Mouse (Mus musculus) fat pad, adult 2 months (tissue): ENCODE data around the gene Rnf24.
"Not testable (repeated sequence)": the region's sequence is repeated elsewhere in the genome, so short reads cannot be mapped to it uniquely, and the experiment has no call there.

ENCODE experiments used
- DNase-seq: peaks from one replicate; pipeline ENCODE4 v3.0.0-alpha.2; 2011; ENCODE audit warnings: low read depth, low spot score; ENCODE audit errors: extremely low read depth

Rnf24 gene

GRCm38 (mm10) chr2:131345556-131345955 lies 7.1 kb downstream of the Rnf24 start:
- DNase-seq, result peak; percentile 85

- no peak for DNase-seq
Measured at GRCm38 (mm10) chr2:131344449-131344848, 8.2 kb downstream of the Rnf24 start.

- DNase-seq, result no peak
Measured at GRCm38 (mm10) chr2:131337602-131338001, 15.1 kb downstream of the Rnf24 start.

GRCm38 (mm10) chr2:131330548-131330947 lies 22.1 kb downstream of the Rnf24 start:
- DNase-seq, result no peak

- no peak for DNase-seq
Measured at GRCm38 (mm10) chr2:131328981-131329380, 23.7 kb downstream of the Rnf24 start.

- DNase-seq, result no peak
Measured at GRCm38 (mm10) chr2:131326044-131326443, 26.6 kb downstream of the Rnf24 start.

GRCm38 (mm10) chr2:131323675-131324074 lies 29.0 kb downstream of the Rnf24 start:
- no peak for DNase-seq

- DNase-seq, result not testable (repeated sequence)
Measured at GRCm38 (mm10) chr2:131321192-131321591, 31.5 kb downstream of the Rnf24 start.

GRCm38 (mm10) chr2:131319401-131319800 lies 33.3 kb downstream of the Rnf24 start:
- no peak for DNase-seq

GRCm38 (mm10) chr2:131316167-131316566 lies 36.5 kb downstream of the Rnf24 start:
- DNase-seq, result no peak

- no peak for DNase-seq
Measured at GRCm38 (mm10) chr2:131309296-131309695, 43.4 kb downstream of the Rnf24 start.

GRCm38 (mm10) chr2:131307822-131308221 lies 44.9 kb downstream of the Rnf24 start:
- DNase-seq, result peak; percentile 87

GRCm38 (mm10) chr2:131307391-131307790 lies 45.3 kb downstream of the Rnf24 start:
- DNase-seq, result no peak

- not testable (repeated sequence) for DNase-seq
Measured at GRCm38 (mm10) chr2:131305226-131305625, 47.5 kb downstream of the Rnf24 start.

- DNase-seq, result no peak
Measured at GRCm38 (mm10) chr2:131304497-131304896, 48.2 kb downstream of the Rnf24 start.

- no peak for DNase-seq
Measured at GRCm38 (mm10) chr2:131301635-131302034, 51.1 kb downstream of the Rnf24 start.

- DNase-seq, result peak; percentile 96
Measured at GRCm38 (mm10) chr2:131300485-131300884, 52.2 kb downstream of the Rnf24 start.

GRCm38 (mm10) chr2:131298674-131299073 lies 54.0 kb downstream of the Rnf24 start:
- DNase-seq, result not testable (repeated sequence)

- no peak for DNase-seq
Measured at GRCm38 (mm10) chr2:131296746-131297261, 55.9 kb downstream of the Rnf24 start.

- no peak for DNase-seq
Measured at GRCm38 (mm10) chr2:131290669-131291068, 62.0 kb downstream of the Rnf24 start.

- no peak for DNase-seq
Measured at GRCm38 (mm10) chr2:131286276-131286675, 66.4 kb downstream of the Rnf24 start.

GRCm38 (mm10) chr2:131281596-131281995 lies 71.1 kb downstream of the Rnf24 start:
- DNase-seq, result no peak

GRCm38 (mm10) chr2:131276722-131277121 lies 76.0 kb downstream of the Rnf24 start:
- DNase-seq, result no peak
